In genomic region chr7:37931631-37932030, GRCm38 (mm10) we compare ENCODE assay signal across 12 mouse cellular contexts.
DNase-seq lines count a peak whose midpoint lies in the region; ATAC-seq and TF ChIP-seq lines count a peak whose summit lies in the region.
"Had no signal": no experiment of that assay in that cellular context is flagged by ENCODE, and none has a peak within 500 bp of the region (broad histone marks: within the 10 kb centered on the region; RNA-seq: fewer than 3 reads in every experiment).

No protein-coding gene starts in this region.

- no peaks in the 10 kb centered on the region for H3K36me3 ChIP-seq in forebrain, embryonic 13.5 days (ENCODE audit: poor library complexity, severe bottlenecking)
- no peaks in the 10 kb centered on the region for H3K36me3 ChIP-seq in forebrain, embryonic 11.5 days (ENCODE audit: control insufficient read depth, insufficient read depth, low read length)
- H3K36me3 ChIP-seq in lung, embryonic 16.5 days (ENCODE audit: control insufficient read depth, insufficient read depth, low read length), result no peaks in the 10 kb centered on the region
- no peaks in the 10 kb centered on the region for H3K36me3 ChIP-seq in intestine, embryonic 14.5 days (ENCODE audit: control insufficient read depth, insufficient read depth, low read length)
- no peaks in the 10 kb centered on the region for H3K36me3 ChIP-seq in kidney, adult 2 months (ENCODE audit: control insufficient read depth, insufficient read depth, low read length)

- peaks cover 33% of the 10 kb centered on the region for H3K4me1 ChIP-seq in forebrain, embryonic 13.5 days
- H3K4me1 ChIP-seq in forebrain, embryonic 11.5 days (replicated peaks; ENCODE audit: control insufficient read depth, insufficient read depth, low read length), result peaks cover 9% of the 10 kb centered on the region; the same call in 1 of the 2 replicates
- peaks cover 18% of the 10 kb centered on the region for H3K4me1 ChIP-seq in lung, embryonic 16.5 days (replicated peaks; ENCODE audit: control insufficient read depth, insufficient read depth, low read length)
- H3K4me1 ChIP-seq in intestine, embryonic 14.5 days (replicated peaks; ENCODE audit: control insufficient read depth, insufficient read depth, low read length), result peaks cover 22% of the 10 kb centered on the region
- H3K4me1 ChIP-seq in kidney, adult 2 months (ENCODE audit: control insufficient read depth, insufficient read depth, low read length), result no peaks in the 10 kb centered on the region

- no peak for TF ChIP-seq CTCF in kidney, adult 2 months (conservative IDR thresholded peaks at IDR 0.05; ENCODE audit: insufficient read depth, insufficient read length, low read depth, low read length)

- H3K27ac ChIP-seq in forebrain, embryonic 13.5 days, result 0 out of 2 replicates have a peak overlapping the region, but pooled peaks have one; percentile 6
- no peak overlapping the region for H3K27ac ChIP-seq in forebrain, embryonic 11.5 days (ENCODE audit: low read depth, low read length)
- H3K27ac ChIP-seq in lung, embryonic 16.5 days (ENCODE audit: low read length), result peak overlapping the region; percentile 61
- H3K27ac ChIP-seq in intestine, embryonic 14.5 days (ENCODE audit: low read depth), result peak overlapping the region; percentile 39; the same call in 1 of the 2 replicates
- no peak overlapping the region for H3K27ac ChIP-seq in kidney, adult 2 months (ENCODE audit: insufficient read depth, low read depth, low read length)

- H3K4me2 ChIP-seq in forebrain, embryonic 13.5 days, result no peak overlapping the region
- H3K4me2 ChIP-seq in forebrain, embryonic 11.5 days (ENCODE audit: low read depth, low read length, severe bottlenecking), result no peak overlapping the region
- peak overlapping the region; percentile 3; the same call in 1 of the 2 replicates for H3K4me2 ChIP-seq in lung, embryonic 16.5 days (ENCODE audit: low read depth, low read length)
- no peak overlapping the region for H3K4me2 ChIP-seq in intestine, embryonic 14.5 days (ENCODE audit: low read length)

- ATAC-seq in forebrain, embryonic 13.5 days, result no peak
- no peak for ATAC-seq in forebrain, embryonic 11.5 days (replicated peaks; ENCODE audit: low FRiP score)
- ATAC-seq in lung, embryonic 16.5 days (ENCODE audit: low read depth), result peak; percentile 80
- ATAC-seq in intestine, embryonic 14.5 days (replicated peaks; ENCODE audit: low FRiP score, low TSS enrichment, low read depth), result peak; percentile 61
- ATAC-seq: forebrain, embryonic 16.5 days had no signal

- no peak for DNase-seq in forebrain, embryonic 11.5 days (ENCODE audit: low spot score)
- no peak for DNase-seq in lung, postnatal 4 days
- DNase-seq in intestine, embryonic 14.5 days (ENCODE audit: low spot score), result no peak
- DNase-seq in mesoderm, embryonic 11.5 days (ENCODE audit: low read depth, low spot score), result peak; percentile 24
- no peak for DNase-seq in thymus, postnatal 14 days
- no peak for DNase-seq in kidney, adult 2 months
- DNase-seq: adrenal gland, postnatal 14 days; cerebellum, adult 8-10 months; layer of hippocampus, postnatal 36 days had no signal

- H3K9ac ChIP-seq in forebrain, embryonic 13.5 days, result no peak overlapping the region
- H3K9ac ChIP-seq in forebrain, embryonic 11.5 days (ENCODE audit: low read length), result no peak overlapping the region
- no peak overlapping the region; the same call in 1 of the 2 replicates for H3K9ac ChIP-seq in lung, embryonic 16.5 days (ENCODE audit: low read length)
- H3K9ac ChIP-seq in intestine, embryonic 14.5 days (ENCODE audit: low read length), result no peak overlapping the region

- no peaks in the 10 kb centered on the region for H3K9me3 ChIP-seq in forebrain, embryonic 13.5 days (replicated peaks)
- H3K9me3 ChIP-seq in forebrain, embryonic 11.5 days (ENCODE audit: control insufficient read depth, low read length), result no peaks in the 10 kb centered on the region
- H3K9me3 ChIP-seq in lung, embryonic 16.5 days (ENCODE audit: control insufficient read depth, low read length), result no peaks in the 10 kb centered on the region
- H3K9me3 ChIP-seq in intestine, embryonic 14.5 days (ENCODE audit: control insufficient read depth, low read length), result no peaks in the 10 kb centered on the region

- H3K27me3 ChIP-seq in forebrain, embryonic 13.5 days, result 0 out of 2 replicates have a peak, but pooled peaks cover 2% of the 10 kb centered on the region
- no peaks in the 10 kb centered on the region for H3K27me3 ChIP-seq in forebrain, embryonic 11.5 days (ENCODE audit: control insufficient read depth, insufficient read depth, low read length)
- H3K27me3 ChIP-seq in lung, embryonic 16.5 days (ENCODE audit: control insufficient read depth, insufficient read depth, low read depth, low read length), result no peaks in the 10 kb centered on the region
- no peaks in the 10 kb centered on the region for H3K27me3 ChIP-seq in intestine, embryonic 14.5 days (replicated peaks; ENCODE audit: control insufficient read depth, insufficient read depth, low read length)
- H3K27me3 ChIP-seq in kidney, adult 2 months (replicated peaks; ENCODE audit: control insufficient read depth, insufficient read depth, low read length), result no peaks in the 10 kb centered on the region

- no peak overlapping the region for H3K4me3 ChIP-seq in forebrain, embryonic 13.5 days
- H3K4me3 ChIP-seq in forebrain, embryonic 11.5 days (ENCODE audit: low read depth, low read length), result no peak overlapping the region
- H3K4me3 ChIP-seq in lung, embryonic 16.5 days (ENCODE audit: low read length), result no peak overlapping the region
- no peak overlapping the region for H3K4me3 ChIP-seq in intestine, embryonic 14.5 days (ENCODE audit: low read depth, low read length)
- H3K4me3 ChIP-seq in kidney, adult 2 months (ENCODE audit: insufficient read depth, low read depth, low read length), result no peak overlapping the region

- 12% methylated on average over 3 of the region's 3 CpGs for WGBS in forebrain, embryonic 13.5 days
- WGBS in forebrain, embryonic 11.5 days, result 25% methylated on average over 3 of the region's 3 CpGs
- WGBS in lung, embryonic 16.5 days, result 18% methylated on average over 3 of the region's 3 CpGs
- 14% methylated on average over 3 of the region's 3 CpGs for WGBS in intestine, embryonic 14.5 days
- 46% methylated on average over 3 of the region's 3 CpGs for WGBS in kidney, adult 2 months

- TF ChIP-seq POLR2A in kidney, adult 2 months (IDR thresholded peaks at IDR 0.05; ENCODE audit: low read depth, low read length), result no peak

Comparison
In these comparisons a context has a peak if more than half of its experiments do, and no peak if none do; other contexts are left out.
1. H3K27ac ChIP-seq: peak in forebrain, embryonic 13.5 days (single experiment), lung, embryonic 16.5 days (single experiment) and intestine, embryonic 14.5 days (single experiment); none in forebrain, embryonic 11.5 days (single experiment) and kidney, adult 2 months (single experiment).
2. ATAC-seq: peak in lung, embryonic 16.5 days (single experiment) and intestine, embryonic 14.5 days (single experiment); none in forebrain, embryonic 13.5 days (single experiment) and forebrain, embryonic 11.5 days (single experiment).